ENCODE assay signal across 20 mouse cellular contexts in the genomic region with DNA sequence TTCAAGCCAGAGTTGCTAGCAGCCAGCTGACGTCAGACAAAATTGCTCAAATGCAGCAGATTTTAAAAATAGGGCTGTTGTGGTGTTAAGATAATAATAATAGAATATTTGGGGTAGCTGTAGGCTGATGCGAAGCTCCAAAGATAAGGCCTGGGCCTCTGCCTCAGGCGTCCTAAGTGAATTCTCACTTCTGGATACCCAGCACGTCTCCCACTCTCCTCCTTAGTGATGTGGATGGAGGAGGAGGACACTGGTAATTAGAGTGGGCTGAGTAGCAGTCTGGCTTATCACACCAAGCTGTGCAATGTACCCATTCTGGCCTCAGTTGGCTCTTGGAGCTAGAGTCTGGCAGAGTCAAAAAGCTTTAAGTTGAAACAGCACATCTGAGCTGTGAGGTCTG.
"Had no signal": no experiment of that assay in that cellular context is flagged by ENCODE, and none has a peak within 500 bp of the region (broad histone marks: within the 10 kb centered on the region; RNA-seq: fewer than 3 reads in every experiment).

No protein-coding gene starts in this region.

- ATAC-seq: liver, postnatal 0 days; lung, postnatal 0 days; midbrain, embryonic 13.5 days; midbrain, embryonic 15.5 days had no signal

- H3K4me3 ChIP-seq: liver, embryonic 13.5 days; liver, embryonic 15.5 days; lung, embryonic 15.5 days; megakaryocyte, embryonic 14.5 days; midbrain, embryonic 13.5 days; midbrain, embryonic 15.5 days; myocyte; neural tube, embryonic 13.5 days; neural tube, embryonic 15.5 days; stomach, embryonic 15.5 days had no signal

- DNase-seq: liver, embryonic 13.5 days; liver, postnatal 0 days; lung, adult 2 months; lung, postnatal 14 days; lung, postnatal 36 days; right cerebral cortex, postnatal 14 days; thymus, postnatal 14 days; thymus, postnatal 36 days had no signal

- H3K36me3 ChIP-seq: liver, embryonic 13.5 days; liver, embryonic 15.5 days; lung, embryonic 15.5 days; midbrain, embryonic 13.5 days; midbrain, embryonic 15.5 days; neural tube, embryonic 13.5 days; neural tube, embryonic 15.5 days; stomach, embryonic 15.5 days had no signal

- H3K27ac ChIP-seq: liver, embryonic 13.5 days; liver, embryonic 15.5 days; lung, embryonic 15.5 days; macrophage; midbrain, embryonic 13.5 days; midbrain, embryonic 15.5 days; neural tube, embryonic 13.5 days; neural tube, embryonic 15.5 days; stomach, embryonic 15.5 days; stomach, postnatal 0 days had no signal

- H3K27me3 ChIP-seq: liver, embryonic 13.5 days; liver, embryonic 15.5 days; lung, embryonic 15.5 days; midbrain, embryonic 13.5 days; midbrain, embryonic 15.5 days; neural tube, embryonic 13.5 days; neural tube, embryonic 15.5 days; stomach, embryonic 15.5 days had no signal

- H3K4me1 ChIP-seq: liver, embryonic 13.5 days; liver, embryonic 15.5 days; megakaryocyte, embryonic 14.5 days had no signal
